Mouse (Mus musculus): Measurements from ENCODE around the gene Eif2s2. TPM values are rescaled to one million over a fixed set of nuclear protein-coding genes. Genes with fewer than 3 reads are reported as not detected.

The Eif2s2 gene
- polyA plus RNA-seq (2012; rRNA removed), result 3.6 TPM in 2 replicates

DNA sequence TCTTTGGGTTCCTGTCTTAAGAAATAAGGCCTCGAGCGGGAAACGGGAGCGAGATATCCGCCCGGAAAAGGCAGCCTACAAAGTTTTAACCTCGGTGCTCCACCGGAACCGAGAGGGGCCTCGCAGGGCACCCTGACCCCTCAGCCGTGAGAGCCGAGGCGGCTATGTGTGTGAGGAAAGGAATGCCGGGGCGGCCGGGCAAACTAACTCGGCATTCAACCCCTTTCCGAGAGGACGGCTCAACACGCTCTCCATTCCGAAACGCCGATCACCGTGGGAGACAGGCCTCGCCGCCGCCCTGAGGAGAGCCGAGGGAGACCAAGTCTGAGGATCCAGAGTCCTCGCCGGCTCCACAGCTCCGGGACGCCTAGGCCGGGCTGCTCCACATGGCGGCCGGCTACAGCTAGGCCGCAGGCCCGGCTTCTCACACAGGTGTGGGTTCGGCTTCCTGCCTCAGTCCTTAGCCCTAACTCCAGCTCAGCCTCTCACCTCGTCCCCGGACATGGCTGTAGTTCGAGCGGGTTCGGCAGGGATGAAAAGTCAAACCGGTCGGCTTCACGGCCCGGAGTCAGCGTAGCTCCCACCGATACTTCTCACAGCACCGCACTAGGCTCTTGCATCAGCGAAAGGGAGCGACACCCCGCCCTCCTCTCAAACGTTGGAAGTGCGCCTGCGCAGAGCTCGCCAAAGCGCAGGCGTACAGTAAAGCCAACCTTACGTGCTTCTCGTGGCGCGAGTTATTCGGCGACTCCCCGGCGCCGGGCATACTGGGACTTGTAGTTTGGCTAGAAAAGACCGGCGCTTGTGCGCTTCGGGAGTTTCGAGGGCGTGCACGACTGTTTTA lies at the start of gene Eif2s2:
Gene Eif2s2 (minus strand): TSS at position 735 of the 844 bp plus-strand sequence.
- Histone ChIP-seq H3K27me3 (ENCODE audit: control insufficient read depth, insufficient read depth, low read length) (no peaks in the 10 kb centered on the region), H3K36me3 (ENCODE audit: control insufficient read depth, insufficient read depth, low read length) (peaks cover 2% of the 10 kb centered on the region; the same call in 1 of the 2 replicates), H3K27ac (ENCODE audit: insufficient read depth, low read length) (peak within 1 kb of the TSS; percentile 75), H3K4me3 (ENCODE audit: extremely low read depth, insufficient read depth, insufficient read length) (peak within 1 kb of the TSS; percentile 91), H3K4me1 (ENCODE audit: control insufficient read depth, insufficient read depth, insufficient read length) (peaks cover 2% of the 10 kb centered on the region)
- WGBS, result under 1% methylated on average over 75 of the region's 75 CpGs
- DNase-seq (ENCODE audit: low read depth in 1 of 2, low spot score in 2 of 2), result peak; percentile 95 to 96
- TF ChIP-seq POLR2A (IDR thresholded peaks at IDR 0.05; ENCODE audit: low read depth, low read length) (0 out of 2 replicates have a peak, but pooled peaks have one; percentile 14), CTCF (IDR thresholded peaks at IDR 0.05; ENCODE audit: extremely low read depth, insufficient read depth, insufficient read length, insufficient replicate concordance) (no peak)

DNA sequence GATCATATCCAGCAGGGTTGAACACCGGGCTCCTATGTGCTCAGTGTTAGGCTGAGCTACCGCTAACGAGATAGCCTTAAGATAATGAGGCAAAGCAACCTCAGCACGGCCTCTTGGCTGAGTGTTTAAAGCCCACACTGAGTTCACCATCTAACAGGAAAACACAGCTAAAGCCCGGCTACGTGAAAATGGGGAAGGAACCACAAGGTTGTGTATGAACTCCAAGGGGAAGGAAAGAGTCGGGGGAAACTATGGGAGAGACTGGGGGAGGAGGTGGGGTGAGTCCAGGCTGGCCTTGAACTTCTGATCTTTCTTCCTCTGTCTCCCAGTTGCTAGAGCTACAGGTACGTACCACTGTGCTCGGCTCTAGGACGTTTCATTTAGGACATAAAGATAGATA lies 49.2 kb upstream of the Eif2s2 start:
- Histone ChIP-seq H3K4me1 (ENCODE audit: control insufficient read depth, insufficient read depth, insufficient read length) (no peaks in the 10 kb centered on the region), H3K27ac (ENCODE audit: insufficient read depth, low read length) (no peak overlapping the region), H3K4me3 (ENCODE audit: extremely low read depth, insufficient read depth, insufficient read length) (no peak overlapping the region; the same call in 1 of the 2 replicates), H3K36me3 (ENCODE audit: control insufficient read depth, insufficient read depth, low read length) (no peaks in the 10 kb centered on the region), H3K27me3 (ENCODE audit: control insufficient read depth, insufficient read depth, low read length) (no peaks in the 10 kb centered on the region)
- 23% methylated on average over 10 of the region's 10 CpGs for WGBS
- TF ChIP-seq POLR2A (IDR thresholded peaks at IDR 0.05; ENCODE audit: low read depth, low read length) (no peak), CTCF (IDR thresholded peaks at IDR 0.05; ENCODE audit: extremely low read depth, insufficient read depth, insufficient read length, insufficient replicate concordance) (no peak)
- no peak for DNase-seq (ENCODE audit: low read depth in 1 of 2, low spot score in 2 of 2)

DNA sequence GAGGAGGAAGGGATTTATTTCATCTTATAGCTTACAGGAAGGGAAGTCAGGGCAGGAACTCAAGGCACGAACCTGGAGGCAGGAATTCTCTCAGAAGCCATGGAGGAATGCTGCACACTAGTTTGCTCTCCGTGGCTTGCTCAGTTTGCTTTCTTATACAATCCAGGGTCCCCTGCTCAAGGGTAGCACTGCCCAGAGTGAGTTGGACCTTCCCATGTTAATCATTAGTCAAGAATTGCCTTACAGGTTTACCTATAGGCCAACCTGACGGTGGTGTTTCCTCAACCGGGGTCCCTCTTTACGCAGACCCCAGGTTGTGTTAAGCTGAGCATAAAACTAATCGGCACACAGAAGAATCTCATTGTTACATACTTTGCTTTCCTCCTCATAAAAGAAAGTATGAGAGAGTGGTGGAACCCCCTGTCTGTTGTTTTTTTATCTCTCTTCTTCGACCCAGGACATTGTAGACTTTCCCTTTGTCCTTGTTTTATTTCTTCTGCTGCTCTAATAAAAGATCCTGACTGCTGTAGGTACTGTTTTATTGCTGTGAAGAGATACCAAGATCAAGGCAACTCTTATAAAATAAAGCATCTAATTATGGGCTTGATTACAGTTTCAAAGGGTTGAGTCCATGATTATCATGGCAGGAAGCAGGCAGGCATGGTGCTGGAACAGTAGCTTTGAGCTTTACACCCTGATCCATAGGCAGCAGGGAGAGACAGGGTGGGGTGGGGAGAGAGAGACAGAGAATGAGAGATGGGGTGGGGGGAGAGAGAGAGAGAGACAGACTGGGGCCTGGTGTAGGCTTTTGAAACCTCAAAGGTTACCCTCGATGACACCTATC lies 45.0 kb upstream of the Eif2s2 start:
- no peak overlapping the region for H3K4me3 ChIP-seq (ENCODE audit: extremely low read depth, insufficient read depth, insufficient read length)
- TF ChIP-seq CTCF (IDR thresholded peaks at IDR 0.05; ENCODE audit: extremely low read depth, insufficient read depth, insufficient read length, insufficient replicate concordance) (no peak), POLR2A (IDR thresholded peaks at IDR 0.05; ENCODE audit: low read depth, low read length) (no peak)
- WGBS, result 86% methylated on average over 8 of the region's 8 CpGs
- DNase-seq (ENCODE audit: low read depth in 1 of 2, low spot score in 2 of 2), result no peak
- no peak overlapping the region for H3K27ac ChIP-seq (ENCODE audit: insufficient read depth, low read length)
- H3K27me3 ChIP-seq (ENCODE audit: control insufficient read depth, insufficient read depth, low read length), result no peaks in the 10 kb centered on the region
- no peaks in the 10 kb centered on the region for H3K4me1 ChIP-seq (ENCODE audit: control insufficient read depth, insufficient read depth, insufficient read length)
- H3K36me3 ChIP-seq (ENCODE audit: control insufficient read depth, insufficient read depth, low read length), result no peaks in the 10 kb centered on the region

DNA sequence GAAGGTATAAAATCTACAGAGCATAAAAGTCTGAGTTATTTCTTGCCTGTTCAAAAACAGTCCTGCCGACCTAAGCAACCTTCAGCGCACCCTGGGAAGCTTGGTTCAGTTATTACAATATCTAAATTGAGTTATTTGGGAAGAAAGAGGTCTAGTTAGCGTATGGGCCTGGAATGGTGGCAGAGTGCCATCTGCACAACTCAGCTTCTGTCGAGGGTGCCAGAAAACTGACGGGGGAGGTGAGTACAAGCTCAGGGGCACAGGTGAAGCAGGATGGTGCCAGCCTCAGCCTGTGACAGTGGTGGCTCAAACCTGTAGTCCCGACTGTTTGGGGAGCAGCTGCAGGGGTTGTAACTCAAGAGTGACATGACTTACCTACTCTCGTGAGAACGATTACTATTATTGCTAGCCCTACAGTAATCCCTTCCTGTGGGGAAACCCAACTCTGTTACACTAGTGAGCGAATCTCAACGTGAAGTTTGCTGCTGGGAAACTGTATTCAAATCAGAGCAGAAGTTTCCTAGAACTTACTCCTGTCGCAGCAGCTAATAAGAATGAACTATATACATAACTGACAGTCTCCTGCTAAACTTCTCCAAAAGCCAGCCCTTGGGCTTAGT lies 43.9 kb upstream of the Eif2s2 start:
- H3K4me3 ChIP-seq (ENCODE audit: extremely low read depth, insufficient read depth, insufficient read length), result no peak overlapping the region
- H3K36me3 ChIP-seq (ENCODE audit: control insufficient read depth, insufficient read depth, low read length), result no peaks in the 10 kb centered on the region
- no peak for TF ChIP-seq CTCF (IDR thresholded peaks at IDR 0.05; ENCODE audit: extremely low read depth, insufficient read depth, insufficient read length, insufficient replicate concordance)
- WGBS, result 69% methylated on average over 11 of the region's 11 CpGs
- H3K4me1 ChIP-seq (ENCODE audit: control insufficient read depth, insufficient read depth, insufficient read length), result no peaks in the 10 kb centered on the region
- no peaks in the 10 kb centered on the region for H3K27me3 ChIP-seq (ENCODE audit: control insufficient read depth, insufficient read depth, low read length)
- H3K27ac ChIP-seq (ENCODE audit: insufficient read depth, low read length), result no peak overlapping the region
- DNase-seq (ENCODE audit: low read depth in 1 of 2, low spot score in 2 of 2), result no peak

DNA sequence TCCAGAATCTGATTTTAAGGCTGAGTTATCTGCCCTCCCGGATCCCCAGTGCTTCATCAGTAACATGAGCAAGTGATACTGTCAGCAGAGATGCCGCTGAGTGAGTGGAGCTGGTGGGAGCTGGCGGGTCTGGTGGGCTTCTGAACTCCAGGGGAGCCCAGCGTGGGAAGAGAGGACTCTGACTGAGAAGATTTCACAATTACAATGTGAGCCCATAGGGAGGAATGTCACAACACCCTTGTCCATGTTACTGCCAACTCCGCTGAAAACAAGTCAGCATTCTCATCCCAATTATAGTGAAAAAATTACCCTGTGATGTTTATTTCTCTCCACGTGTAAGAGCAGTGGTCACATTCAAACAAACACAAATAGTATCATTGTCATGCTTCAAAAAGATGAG lies 43.4 kb upstream of the Eif2s2 start:
- TF ChIP-seq POLR2A (IDR thresholded peaks at IDR 0.05; ENCODE audit: low read depth, low read length), result no peak
- no peak for TF ChIP-seq CTCF (IDR thresholded peaks at IDR 0.05; ENCODE audit: extremely low read depth, insufficient read depth, insufficient read length, insufficient replicate concordance)
- no peak for DNase-seq (ENCODE audit: low read depth in 1 of 2, low spot score in 2 of 2)
- 82% methylated on average over 6 of the region's 6 CpGs for WGBS
- no peak overlapping the region for H3K4me3 ChIP-seq (ENCODE audit: extremely low read depth, insufficient read depth, insufficient read length)
- no peaks in the 10 kb centered on the region for H3K27me3 ChIP-seq (ENCODE audit: control insufficient read depth, insufficient read depth, low read length)
- H3K27ac ChIP-seq (ENCODE audit: insufficient read depth, low read length), result no peak overlapping the region
- H3K4me1 ChIP-seq (ENCODE audit: control insufficient read depth, insufficient read depth, insufficient read length), result no peaks in the 10 kb centered on the region
- H3K36me3 ChIP-seq (ENCODE audit: control insufficient read depth, insufficient read depth, low read length), result no peaks in the 10 kb centered on the region

DNA sequence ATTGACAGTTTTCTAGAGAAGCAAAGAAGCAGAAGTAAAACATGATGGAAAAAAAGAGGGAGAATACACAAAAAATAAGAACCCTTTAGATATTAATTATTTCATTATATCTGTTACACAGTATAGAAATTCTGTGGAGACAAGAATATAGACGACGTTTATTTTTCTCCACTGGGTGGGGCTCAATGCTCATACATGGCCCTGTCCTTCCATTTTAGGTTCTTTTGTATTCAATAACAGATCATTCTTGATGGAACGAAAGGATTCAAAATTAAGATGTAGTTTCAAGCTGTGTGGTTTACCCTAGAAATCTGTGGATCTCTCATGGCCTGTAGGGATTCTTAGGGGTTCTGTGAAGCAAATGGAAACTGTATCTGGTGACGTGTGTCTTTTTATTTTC lies 41.1 kb upstream of the Eif2s2 start:
- no peak overlapping the region for H3K27ac ChIP-seq (ENCODE audit: insufficient read depth, low read length)
- WGBS, result 39% methylated on average over 4 of the region's 4 CpGs
- H3K36me3 ChIP-seq (ENCODE audit: control insufficient read depth, insufficient read depth, low read length), result no peaks in the 10 kb centered on the region
- H3K4me3 ChIP-seq (ENCODE audit: extremely low read depth, insufficient read depth, insufficient read length), result no peak overlapping the region
- TF ChIP-seq CTCF (IDR thresholded peaks at IDR 0.05; ENCODE audit: extremely low read depth, insufficient read depth, insufficient read length, insufficient replicate concordance), result no peak
- no peak for TF ChIP-seq POLR2A (IDR thresholded peaks at IDR 0.05; ENCODE audit: low read depth, low read length)
- H3K27me3 ChIP-seq (ENCODE audit: control insufficient read depth, insufficient read depth, low read length), result no peaks in the 10 kb centered on the region
- no peak for DNase-seq (ENCODE audit: low read depth in 1 of 2, low spot score in 2 of 2)
- no peaks in the 10 kb centered on the region for H3K4me1 ChIP-seq (ENCODE audit: control insufficient read depth, insufficient read depth, insufficient read length)
